Mouse (Mus musculus) C2C12 (cell line): ENCODE measurements around the gene Actr10.

Source experiments
- CEBPB ChIP-seq: IDR thresholded peaks from one replicate; pipeline ENCODE4 v1.6.1; 2011; ENCODE audit warnings: low read depth, mild to moderate bottlenecking, control low read depth, moderate library complexity
- CTCF ChIP-seq: IDR thresholded peaks from one replicate; pipeline ENCODE4 v1.5.1; 2011; ENCODE audit not compliant: control insufficient read depth, insufficient read depth, insufficient read length
- FOSL1 ChIP-seq: IDR thresholded peaks from one replicate; pipeline ENCODE4 v1.8.0; 2011; ENCODE audit warnings: mild to moderate bottlenecking, low read length; ENCODE audit not compliant: poor library complexity, insufficient read depth, severe bottlenecking
- MAX ChIP-seq: IDR thresholded peaks from one replicate; pipeline ENCODE4 v1.6.1; 2011; ENCODE audit warnings: mild to moderate bottlenecking, control low read depth
- MYOD1 ChIP-seq: IDR thresholded peaks from one replicate; pipeline ENCODE4 v1.6.1; 2011; ENCODE audit warnings: low read depth; ENCODE audit not compliant: control insufficient read depth, insufficient read length
- MYOG ChIP-seq: IDR thresholded peaks from one replicate; pipeline ENCODE4 v1.6.1; 2011; ENCODE audit not compliant: control insufficient read depth, insufficient read length; ENCODE audit errors: extremely low read depth
- USF1 ChIP-seq: IDR thresholded peaks from one replicate; pipeline ENCODE4 v1.6.1; 2011; ENCODE audit warnings: low read depth, mild to moderate bottlenecking, control low read depth, moderate library complexity

GRCm38 (mm10) chr12:70890874-70891470, 46.7 kb upstream of the Actr10 start:
- TF ChIP-seq CTCF = no peak
- no peak for TF ChIP-seq USF1
- no peak for TF ChIP-seq MAX
- no peak for TF ChIP-seq CEBPB
- TF ChIP-seq MYOD1 = peak; percentile 28
- TF ChIP-seq MYOG = no peak
- TF ChIP-seq FOSL1 = no peak
